In genomic region chr6:51632928-51633662, GRCm38 (mm10) we compare ENCODE assay signal across 18 mouse cellular contexts.
DNase-seq lines count a peak whose midpoint lies in the region; ATAC-seq and TF ChIP-seq lines count a peak whose summit lies in the region.
"Had no signal": no experiment of that assay in that cellular context is flagged by ENCODE, and none has a peak within 500 bp of the region (broad histone marks: within the 10 kb centered on the region; RNA-seq: fewer than 3 reads in every experiment).

No protein-coding gene starts in this region.

- H3K27ac ChIP-seq in heart, adult 2 months, result peak overlapping the region; percentile 20; the same call in 1 of the 2 replicates
- H3K27ac ChIP-seq in intestine, embryonic 14.5 days (ENCODE audit: low read depth), result peak overlapping the region; percentile 62; the same call in 1 of the 2 replicates
- no peak overlapping the region for H3K27ac ChIP-seq in intestine, postnatal 0 days (ENCODE audit: low read depth, low read length)
- H3K27ac ChIP-seq in lung, embryonic 16.5 days (ENCODE audit: low read length), result peak overlapping the region; percentile 43
- H3K27ac ChIP-seq in liver, embryonic 14.5 days, result peak overlapping the region; percentile 29
- H3K27ac ChIP-seq: forebrain, embryonic 15.5 days; layer of hippocampus, adult 2 months; macrophage; neural tube, embryonic 13.5 days had no signal

- no peak overlapping the region for H3K9ac ChIP-seq in heart, adult 2 months (ENCODE audit: low read depth, low read length)
- H3K9ac ChIP-seq in intestine, embryonic 14.5 days (ENCODE audit: low read length), result no peak overlapping the region
- H3K9ac ChIP-seq in intestine, postnatal 0 days (ENCODE audit: low read depth, low read length), result no peak overlapping the region
- H3K9ac ChIP-seq in lung, embryonic 16.5 days (ENCODE audit: low read length), result no peak overlapping the region
- H3K9ac ChIP-seq in liver, embryonic 14.5 days (replicated peaks), result 0 out of 2 replicates have a peak overlapping the region, but pooled peaks have one; percentile 23
- H3K9ac ChIP-seq: forebrain, embryonic 15.5 days; neural tube, embryonic 13.5 days had no signal

- H3K9me3 ChIP-seq in intestine, embryonic 14.5 days (ENCODE audit: control insufficient read depth, low read length), result no peaks in the 10 kb centered on the region
- H3K9me3 ChIP-seq in intestine, postnatal 0 days (ENCODE audit: control insufficient read depth), result no peaks in the 10 kb centered on the region
- no peaks in the 10 kb centered on the region for H3K9me3 ChIP-seq in lung, embryonic 16.5 days (ENCODE audit: control insufficient read depth, low read length)
- H3K9me3 ChIP-seq in liver, embryonic 14.5 days (ENCODE audit: control insufficient read depth, low read length), result no peaks in the 10 kb centered on the region
- H3K9me3 ChIP-seq: forebrain, embryonic 15.5 days; neural tube, embryonic 13.5 days had no signal

- TF ChIP-seq POLR2A in heart, adult 2 months (IDR thresholded peaks at IDR 0.05; ENCODE audit: insufficient read depth, low read depth, low read length), result no peak

- TF ChIP-seq EP300 in heart, adult 2 months (IDR thresholded peaks at IDR 0.05; ENCODE audit: insufficient read depth, low read depth, low read length), result no peak
- no peak; the same call in 1 of the 2 replicates for TF ChIP-seq EP300 in liver, embryonic 14.5 days (IDR thresholded peaks at IDR 0.05; ENCODE audit: low read depth)

- TF ChIP-seq CTCF in heart, adult 2 months (IDR thresholded peaks at IDR 0.05), result no peak
- TF ChIP-seq CTCF in intestine, postnatal 0 days (IDR thresholded peaks at IDR 0.05; ENCODE audit: low read depth), result no peak
- no peak for TF ChIP-seq CTCF in liver, embryonic 14.5 days (IDR thresholded peaks at IDR 0.05; ENCODE audit: low read depth)

- H3K27me3 ChIP-seq in heart, adult 2 months (ENCODE audit: control insufficient read depth, insufficient read depth, low read length), result no peaks in the 10 kb centered on the region
- H3K27me3 ChIP-seq in intestine, embryonic 14.5 days (replicated peaks; ENCODE audit: control insufficient read depth, insufficient read depth, low read length), result no peaks in the 10 kb centered on the region
- H3K27me3 ChIP-seq in intestine, postnatal 0 days (replicated peaks; ENCODE audit: control insufficient read depth, insufficient read depth, low read length), result 0 out of 2 replicates have a peak, but pooled peaks cover 10% of the 10 kb centered on the region
- no peaks in the 10 kb centered on the region for H3K27me3 ChIP-seq in lung, embryonic 16.5 days (ENCODE audit: control insufficient read depth, insufficient read depth, low read depth, low read length)
- H3K27me3 ChIP-seq in liver, embryonic 14.5 days (ENCODE audit: control insufficient read depth, insufficient read depth, low read length), result no peaks in the 10 kb centered on the region
- H3K27me3 ChIP-seq: forebrain, embryonic 15.5 days; neural tube, embryonic 13.5 days had no signal

- no peaks in the 10 kb centered on the region for H3K36me3 ChIP-seq in heart, adult 2 months (ENCODE audit: control insufficient read depth, insufficient read depth, low read length)
- no peaks in the 10 kb centered on the region for H3K36me3 ChIP-seq in intestine, embryonic 14.5 days (ENCODE audit: control insufficient read depth, insufficient read depth, low read length)
- no peaks in the 10 kb centered on the region for H3K36me3 ChIP-seq in intestine, postnatal 0 days (ENCODE audit: control insufficient read depth, insufficient read depth)
- H3K36me3 ChIP-seq in lung, embryonic 16.5 days (ENCODE audit: control insufficient read depth, insufficient read depth, low read length), result no peaks in the 10 kb centered on the region
- H3K36me3 ChIP-seq in liver, embryonic 14.5 days (replicated peaks; ENCODE audit: control insufficient read depth, insufficient read depth, low read depth), result no peaks in the 10 kb centered on the region
- H3K36me3 ChIP-seq: forebrain, embryonic 15.5 days; neural tube, embryonic 13.5 days had no signal

- no peak overlapping the region for H3K4me3 ChIP-seq in heart, adult 2 months
- no peak overlapping the region for H3K4me3 ChIP-seq in intestine, embryonic 14.5 days (ENCODE audit: low read depth, low read length)
- no peak overlapping the region for H3K4me3 ChIP-seq in intestine, postnatal 0 days (ENCODE audit: low read depth, low read length)
- H3K4me3 ChIP-seq in lung, embryonic 16.5 days (ENCODE audit: low read length), result no peak overlapping the region
- no peak overlapping the region for H3K4me3 ChIP-seq in liver, embryonic 14.5 days (ENCODE audit: insufficient read depth in 1 of 2, low read depth in 2 of 2, low read length in 2 of 2)
- H3K4me3 ChIP-seq: forebrain, embryonic 15.5 days; layer of hippocampus, adult 2 months; neural tube, embryonic 13.5 days had no signal

- no peaks in the 10 kb centered on the region for H3K79me2 ChIP-seq in heart, adult 2 months (replicated peaks; ENCODE audit: control insufficient read depth, insufficient read depth, low read length)

- no peak; the same call in 1 of the 2 replicates for ATAC-seq in intestine, embryonic 14.5 days (replicated peaks; ENCODE audit: low FRiP score, low TSS enrichment, low read depth)
- no peak for ATAC-seq in intestine, postnatal 0 days
- no peak for ATAC-seq in lung, embryonic 16.5 days (ENCODE audit: low read depth)
- ATAC-seq in liver, embryonic 14.5 days (ENCODE audit: insufficient read depth), result peak; percentile 77
- no peak for ATAC-seq in erythroid progenitor cell, adult 5-6 weeks (replicated peaks; ENCODE audit: low FRiP score, poor library complexity, severe bottlenecking)
- ATAC-seq: forebrain, embryonic 15.5 days had no signal

- no peaks in the 10 kb centered on the region; the same call in 1 of the 2 replicates for H3K4me1 ChIP-seq in heart, adult 2 months (ENCODE audit: control insufficient read depth, insufficient read depth, low read length)
- peaks cover 19% of the 10 kb centered on the region; the same call in 1 of the 2 replicates for H3K4me1 ChIP-seq in intestine, embryonic 14.5 days (replicated peaks; ENCODE audit: control insufficient read depth, insufficient read depth, low read length)
- H3K4me1 ChIP-seq in intestine, postnatal 0 days (replicated peaks; ENCODE audit: control insufficient read depth, insufficient read depth, low read length), result no peaks in the 10 kb centered on the region
- peaks cover 9% of the 10 kb centered on the region; the same call in 1 of the 2 replicates for H3K4me1 ChIP-seq in lung, embryonic 16.5 days (replicated peaks; ENCODE audit: control insufficient read depth, insufficient read depth, low read length)
- H3K4me1 ChIP-seq in liver, embryonic 14.5 days (replicated peaks; ENCODE audit: control insufficient read depth in 2 of 2, insufficient read depth in 2 of 2, low read length in 1 of 2), result peaks cover 14 to 46% of the 10 kb centered on the region in 2 experiments
- H3K4me1 ChIP-seq: forebrain, embryonic 15.5 days had no signal

- intact Hi-C loops in heart, adult 2 months (cut with DNase I), result no loop called here

- no peak for DNase-seq in heart, adult 2 months
- no peak for DNase-seq in heart, adult 18-20 months
- no peak for DNase-seq in intestine, embryonic 14.5 days (ENCODE audit: low spot score)
- DNase-seq in lung, postnatal 10 days, result no peak
- DNase-seq in liver, embryonic 14.5 days (ENCODE audit: low read depth in 3 of 3, low spot score in 3 of 3), result no peak
- DNase-seq: adrenal gland, postnatal 14 days; cerebellum, postnatal 10 days; embryo, embryonic 11 days; kidney, adult 18-20 months; right cerebral cortex, postnatal 4 days; thymus, adult 18-20 months had no signal

- WGBS in heart, adult 2 months, result 52% methylated on average over 4 of the region's 4 CpGs
- WGBS in intestine, embryonic 14.5 days, result 35% methylated on average over 4 of the region's 4 CpGs
- whole genome bisulfite sequencing in intestine, postnatal 0 days, result 55% methylated on average over 4 of the region's 4 CpGs
- 49% methylated on average over 4 of the region's 4 CpGs for WGBS in lung, embryonic 16.5 days
- 28% methylated on average over 4 of the region's 4 CpGs for WGBS in liver, embryonic 14.5 days (ENCODE audit: insufficient replicate concordance)

- no peak overlapping the region; the same call in 1 of the 2 replicates for H3K4me2 ChIP-seq in intestine, embryonic 14.5 days (ENCODE audit: low read length)
- H3K4me2 ChIP-seq in intestine, postnatal 0 days (replicated peaks; ENCODE audit: low read depth), result no peak overlapping the region
- H3K4me2 ChIP-seq in lung, embryonic 16.5 days (ENCODE audit: low read depth, low read length), result no peak overlapping the region
- H3K4me2 ChIP-seq in liver, embryonic 14.5 days (ENCODE audit: low read depth), result peak overlapping the region; percentile 47
- H3K4me2 ChIP-seq: forebrain, embryonic 15.5 days; neural tube, embryonic 13.5 days had no signal
